Mouse (Mus musculus): ENCODE results near the gene Smad3. TPM values are rescaled to one million over a fixed set of nuclear protein-coding genes. Genes with fewer than 3 reads are reported as not detected.

Gene Smad3
- polyA plus RNA-seq, 1 experiment from 2014 or later: 16.1 TPM

- no peak for ATAC-seq (ENCODE audit: insufficient read depth)
Observed at GRCm38 (mm10) chr9:63774854-63775483, 17.2 kb upstream of the Smad3 start.

GRCm38 (mm10) chr9:63772452-63772851 lies 14.7 kb upstream of the Smad3 start:
- H3K27ac ChIP-seq (ENCODE audit: low read depth): peak overlapping the region; percentile 36; the same call in 1 of the 2 replicates
- no peak overlapping the region for H3K9ac ChIP-seq
- ATAC-seq (ENCODE audit: insufficient read depth) (no peak), DNase-seq (peak; percentile 39)
- H3K36me3 ChIP-seq (ENCODE audit: insufficient read depth): no peaks in the 10 kb centered on the region
- H3K4me3 ChIP-seq (ENCODE audit: low read depth, low read length): no peak overlapping the region
- no peaks in the 10 kb centered on the region for H3K27me3 ChIP-seq (ENCODE audit: insufficient read depth, low read length)
- TF ChIP-seq CTCF (IDR thresholded peaks at IDR 0.05; ENCODE audit: low read depth): no peak
- no peaks in the 10 kb centered on the region for H3K9me3 ChIP-seq (ENCODE audit: low read depth, low read length)
- WGBS: 19% methylated on average over 10 of the region's 10 CpGs
- no peak overlapping the region for H3K4me2 ChIP-seq
- H3K4me1 ChIP-seq (ENCODE audit: insufficient read depth): peaks cover 14% of the 10 kb centered on the region

More at GRCm38 (mm10) chr9:63774854-63775483, 17.2 kb upstream of the Smad3 start:
- peak; percentile 32 for DNase-seq
- H3K27me3 ChIP-seq (ENCODE audit: insufficient read depth, low read length): no peaks in the 10 kb centered on the region
- no peak for TF ChIP-seq CTCF (IDR thresholded peaks at IDR 0.05; ENCODE audit: low read depth)
- no peak overlapping the region for H3K27ac ChIP-seq (ENCODE audit: low read depth)
- H3K36me3 ChIP-seq (ENCODE audit: insufficient read depth): no peaks in the 10 kb centered on the region
- no peak overlapping the region for H3K4me3 ChIP-seq (ENCODE audit: low read depth, low read length)
- 28% methylated on average over 6 of the region's 6 CpGs for WGBS
- no peaks in the 10 kb centered on the region for H3K9me3 ChIP-seq (ENCODE audit: low read depth, low read length)
- H3K9ac ChIP-seq: no peak overlapping the region
- no peak overlapping the region for H3K4me2 ChIP-seq
- peaks cover 20% of the 10 kb centered on the region for H3K4me1 ChIP-seq (ENCODE audit: insufficient read depth)

- peak overlapping the region; percentile 36; the same call in 1 of the 2 replicates for H3K27ac ChIP-seq (ENCODE audit: low read depth)
- peak; percentile 60 for ATAC-seq (ENCODE audit: insufficient read depth)
- 13% methylated on average over 5 of the region's 5 CpGs for WGBS
Observed at GRCm38 (mm10) chr9:63771676-63772075, 13.9 kb upstream of the Smad3 start.

GRCm38 (mm10) chr9:63761367-63762094 lies 3.7 kb upstream of the Smad3 start:
- Histone ChIP-seq H3K27ac (ENCODE audit: low read depth) (no peak overlapping the region), H3K27me3 (ENCODE audit: insufficient read depth, low read length) (no peaks in the 10 kb centered on the region), H3K9me3 (ENCODE audit: low read depth, low read length) (peaks cover 4% of the 10 kb centered on the region; the same call in 1 of the 2 replicates), H3K36me3 (ENCODE audit: insufficient read depth) (no peaks in the 10 kb centered on the region), H3K4me1 (ENCODE audit: insufficient read depth) (peaks cover 8% of the 10 kb centered on the region; the same call in 1 of the 2 replicates), H3K4me2 (no peak overlapping the region), H3K4me3 (ENCODE audit: low read depth, low read length) (no peak overlapping the region), H3K9ac (no peak overlapping the region)
- DNase-seq (no peak), ATAC-seq (ENCODE audit: insufficient read depth) (no peak)
- peak; percentile 46 for TF ChIP-seq CTCF (IDR thresholded peaks at IDR 0.05; ENCODE audit: low read depth)
- 91% methylated on average over 8 of the region's 8 CpGs for WGBS

More at GRCm38 (mm10) chr9:63771676-63772075, 13.9 kb upstream of the Smad3 start:
- Histone ChIP-seq H3K9ac (no peak overlapping the region), H3K36me3 (ENCODE audit: insufficient read depth) (no peaks in the 10 kb centered on the region), H3K9me3 (ENCODE audit: low read depth, low read length) (no peaks in the 10 kb centered on the region), H3K4me2 (no peak overlapping the region), H3K4me3 (ENCODE audit: low read depth, low read length) (no peak overlapping the region), H3K27me3 (ENCODE audit: insufficient read depth, low read length) (no peaks in the 10 kb centered on the region), H3K4me1 (ENCODE audit: insufficient read depth) (peaks cover 14% of the 10 kb centered on the region)
- no peak for TF ChIP-seq CTCF (IDR thresholded peaks at IDR 0.05; ENCODE audit: low read depth)
- peak; percentile 77 for DNase-seq

GRCm38 (mm10) chr9:63760783-63761182 lies 3.0 kb upstream of the Smad3 start:
- TF ChIP-seq CTCF (IDR thresholded peaks at IDR 0.05; ENCODE audit: low read depth): no peak
- Histone ChIP-seq H3K9me3 (ENCODE audit: low read depth, low read length) (peaks cover 4% of the 10 kb centered on the region; the same call in 1 of the 2 replicates), H3K27ac (ENCODE audit: low read depth) (no peak overlapping the region), H3K36me3 (ENCODE audit: insufficient read depth) (no peaks in the 10 kb centered on the region), H3K4me3 (ENCODE audit: low read depth, low read length) (no peak overlapping the region), H3K4me1 (ENCODE audit: insufficient read depth) (peaks cover 16% of the 10 kb centered on the region), H3K4me2 (no peak overlapping the region), H3K27me3 (ENCODE audit: insufficient read depth, low read length) (no peaks in the 10 kb centered on the region), H3K9ac (no peak overlapping the region)
- ATAC-seq (ENCODE audit: insufficient read depth) (no peak), DNase-seq (no peak)
- 86% methylated on average over 7 of the region's 7 CpGs for WGBS

GRCm38 (mm10) chr9:63759973-63760722 lies 2.4 kb upstream of the Smad3 start:
- WGBS: 72% methylated on average over 7 of the region's 7 CpGs
- no peak overlapping the region for H3K4me3 ChIP-seq (ENCODE audit: low read depth, low read length)
- H3K27ac ChIP-seq (ENCODE audit: low read depth): no peak overlapping the region
- ATAC-seq (ENCODE audit: insufficient read depth): no peak
- H3K4me2 ChIP-seq: peak overlapping the region; percentile 73; the same call in 1 of the 2 replicates
- peaks cover 4% of the 10 kb centered on the region; the same call in 1 of the 2 replicates for H3K9me3 ChIP-seq (ENCODE audit: low read depth, low read length)
- no peak for DNase-seq
- H3K36me3 ChIP-seq (ENCODE audit: insufficient read depth): no peaks in the 10 kb centered on the region
- peaks cover 19% of the 10 kb centered on the region for H3K4me1 ChIP-seq (ENCODE audit: insufficient read depth)
- TF ChIP-seq CTCF (IDR thresholded peaks at IDR 0.05; ENCODE audit: low read depth): no peak
- H3K27me3 ChIP-seq (ENCODE audit: insufficient read depth, low read length): no peaks in the 10 kb centered on the region
- no peak overlapping the region for H3K9ac ChIP-seq
